Mouse (Mus musculus) liver, embryonic 15.5 days (tissue): ENCODE data around the gene Olfr109. TPM values are rescaled to one million over a fixed set of nuclear protein-coding genes. Genes with fewer than 3 reads are reported as not detected.

ENCODE experiments used
- ATAC-seq: fragments of 200-750 bp; cut with Nextera tagmentation; 2 replicates; pipeline ENCODE4 v1.8.0; 2017; ENCODE audit warnings: moderate number of reproducible peaks, mild to moderate bottlenecking, moderate library complexity; ENCODE audit not compliant: insufficient read depth
- H3K27ac ChIP-seq: fragments of 300-500 bp; sonication (generic); replicated peaks from 2 replicates; pipeline ENCODE4 v1.5.1; 2015; ENCODE audit warnings: mild to moderate bottlenecking, inconsistent platforms
- H3K27me3 ChIP-seq: fragments of 300-500 bp; sonication (generic); 2 replicates; pipeline ENCODE4 v1.6.1; 2015; ENCODE audit warnings: mild to moderate bottlenecking, inconsistent platforms
- H3K36me3 ChIP-seq: fragments of 300-500 bp; sonication (generic); replicated peaks from 2 replicates; pipeline ENCODE4 v1.6.1; 2015; ENCODE audit warnings: moderate library complexity, mild to moderate bottlenecking, inconsistent platforms
- H3K4me1 ChIP-seq: fragments of 300-500 bp; sonication (generic); replicated peaks from 2 replicates; pipeline ENCODE4 v1.6.1; 2015; ENCODE audit warnings: inconsistent platforms
- H3K4me2 ChIP-seq: fragments of 300-500 bp; sonication (generic); 2 replicates; pipeline ENCODE4 v1.6.1; 2015; ENCODE audit warnings: moderate library complexity, mild to moderate bottlenecking, inconsistent platforms
- H3K4me3 ChIP-seq: fragments of 300-500 bp; sonication (generic); replicated peaks from 2 replicates; pipeline ENCODE4 v1.5.1; 2015; ENCODE audit warnings: mild to moderate bottlenecking, inconsistent platforms
- H3K9ac ChIP-seq: fragments of 300-500 bp; sonication (generic); 2 replicates; pipeline ENCODE4 v1.6.1; 2015; ENCODE audit warnings: moderate library complexity, mild to moderate bottlenecking, inconsistent platforms
- H3K9me3 ChIP-seq: fragments of 300-500 bp; sonication (generic); replicated peaks from 2 replicates; pipeline ENCODE4 v1.6.1; 2016; ENCODE audit warnings: inconsistent platforms
- WGBS: fragments of 180-500 bp; shearing (Covaris S2); methylation state at CpG from one replicate; pipeline ENCODE4 v1.1.7; 2015; ENCODE audit warnings: mixed read lengths; ENCODE audit not compliant: insufficient replicate concordance; 5-methylcytosine and 5-hydroxymethylcytosine counted together
- polyA plus RNA-seq: library from polyadenylated mRNA; unstranded; fragments of >200 nt; fragmentation: Nextera tagmentation; extraction: Ambion mirVana; gene quantifications from 2 replicates; pipeline ENCODE4 v1.2.1, GENCODE M21; 2015

Olfr109 gene
- polyA plus RNA-seq, result not detected in 2 replicates

- Histone ChIP-seq H3K4me1 (no peaks in the 10 kb centered on the region), H3K27ac (no peak within 1 kb of the TSS), H3K27me3 (no peaks in the 10 kb centered on the region), H3K4me2 (no peak within 1 kb of the TSS), H3K9me3 (no peaks in the 10 kb centered on the region), H3K4me3 (no peak within 1 kb of the TSS), H3K36me3 (no peaks in the 10 kb centered on the region), H3K9ac (no peak within 1 kb of the TSS)
- no peak for ATAC-seq
- 61% methylated on average over 1 of the region's 1 CpGs for WGBS
Observed at GRCm38 (mm10) chr17:37458616-37459015, at the start of gene Olfr109. TSS of gene Olfr109 (plus strand) at chr17:37458916.

- no peak overlapping the region for H3K4me2 ChIP-seq
- 0 out of 2 replicates have a peak, but pooled peaks cover 4% of the 10 kb centered on the region for H3K9me3 ChIP-seq
- H3K27me3 ChIP-seq, result no peaks in the 10 kb centered on the region
- no peak for ATAC-seq
- H3K36me3 ChIP-seq, result no peaks in the 10 kb centered on the region
- H3K27ac ChIP-seq, result no peak overlapping the region
- no peak overlapping the region for H3K9ac ChIP-seq
- H3K4me3 ChIP-seq, result no peak overlapping the region
- H3K4me1 ChIP-seq, result no peaks in the 10 kb centered on the region
Observed at GRCm38 (mm10) chr17:37413380-37413779, 45.3 kb upstream of the Olfr109 start.

- H3K9me3 ChIP-seq, result no peaks in the 10 kb centered on the region
- no peak within 1 kb of the TSS for H3K27ac ChIP-seq
- H3K36me3 ChIP-seq, result no peaks in the 10 kb centered on the region
- no peaks in the 10 kb centered on the region for H3K4me1 ChIP-seq
- no peak within 1 kb of the TSS for H3K9ac ChIP-seq
- H3K4me3 ChIP-seq, result no peak within 1 kb of the TSS
- no peak within 1 kb of the TSS for H3K4me2 ChIP-seq
- ATAC-seq, result no peak
- H3K27me3 ChIP-seq, result no peaks in the 10 kb centered on the region
- WGBS, result 63% methylated on average over 1 of the region's 1 CpGs
Observed at GRCm38 (mm10) chr17:37445180-37445579, 13.5 kb upstream of the Olfr109 start, which contains the start of gene Olfr108. TSS of gene Olfr108 (plus strand) at chr17:37445480.

- Histone ChIP-seq H3K4me2 (no peak within 1 kb of the TSS), H3K9me3 (no peaks in the 10 kb centered on the region), H3K4me1 (no peaks in the 10 kb centered on the region), H3K9ac (no peak within 1 kb of the TSS), H3K4me3 (no peak within 1 kb of the TSS), H3K27ac (no peak within 1 kb of the TSS), H3K27me3 (no peaks in the 10 kb centered on the region), H3K36me3 (no peaks in the 10 kb centered on the region)
- no peak for ATAC-seq
- 50% methylated on average over 2 of the region's 2 CpGs for WGBS
Observed at GRCm38 (mm10) chr17:37483452-37483851, 24.7 kb downstream of the Olfr109 start, which contains the start of gene H2-M2. TSS of gene H2-M2 (minus strand) at chr17:37483552.

- Histone ChIP-seq H3K27ac (no peak within 1 kb of the TSS), H3K9ac (no peak within 1 kb of the TSS), H3K36me3 (no peaks in the 10 kb centered on the region), H3K9me3 (no peaks in the 10 kb centered on the region), H3K4me3 (no peak within 1 kb of the TSS), H3K4me1 (no peaks in the 10 kb centered on the region), H3K4me2 (no peak within 1 kb of the TSS), H3K27me3 (no peaks in the 10 kb centered on the region)
- no peak for ATAC-seq
- 13% methylated on average over 1 of the region's 1 CpGs for WGBS
Observed at GRCm38 (mm10) chr17:37491930-37492518, 33.3 kb downstream of the Olfr109 start, which contains the start of gene Olfr110. TSS of gene Olfr110 (plus strand) at chr17:37492468.

- Histone ChIP-seq H3K9me3 (no peaks in the 10 kb centered on the region), H3K27ac (no peak within 1 kb of the TSS), H3K4me2 (no peak within 1 kb of the TSS), H3K4me1 (no peaks in the 10 kb centered on the region), H3K4me3 (no peak within 1 kb of the TSS), H3K9ac (no peak within 1 kb of the TSS), H3K36me3 (no peaks in the 10 kb centered on the region), H3K27me3 (no peaks in the 10 kb centered on the region)
- 66% methylated on average over 4 of the region's 4 CpGs for WGBS
- no peak for ATAC-seq
Observed at GRCm38 (mm10) chr17:37507730-37508129, 49.0 kb downstream of the Olfr109 start, which contains the start of gene Olfr111. TSS of gene Olfr111 (plus strand) at chr17:37508030.

Other genes starting within 250 kb of the Olfr109 start
- gene Olfr95, start 245.8 kb upstream of the Olfr109 start, polyA plus RNA-seq, result not detected in 2 replicates
- not detected in 2 replicates for gene Olfr96, start 238.8 kb upstream of the Olfr109 start, polyA plus RNA-seq
- not detected in 2 replicates for gene Olfr97, start 221.6 kb upstream of the Olfr109 start, polyA plus RNA-seq
- not detected in 2 replicates for gene Olfr98, start 195.2 kb upstream of the Olfr109 start, polyA plus RNA-seq
- 2.0 TPM in 2 replicates for gene H2-M3, start 188.7 kb upstream of the Olfr109 start, polyA plus RNA-seq
- not detected in 2 replicates for gene Olfr99, start 175.5 kb upstream of the Olfr109 start, polyA plus RNA-seq
- gene Olfr101, start 154.6 kb upstream of the Olfr109 start, polyA plus RNA-seq, result not detected in 2 replicates
- gene Olfr102, start 141.9 kb upstream of the Olfr109 start, polyA plus RNA-seq, result not detected in 2 replicates
- not detected in 2 replicates for gene Olfr103, start 119.2 kb upstream of the Olfr109 start, polyA plus RNA-seq
- not detected in 2 replicates for gene Olfr104-ps, start 99.3 kb upstream of the Olfr109 start, polyA plus RNA-seq
- not detected in 2 replicates for gene Olfr105-ps, start 79.9 kb upstream of the Olfr109 start, polyA plus RNA-seq
- gene Olfr106-ps, start 68.5 kb upstream of the Olfr109 start, polyA plus RNA-seq, result not detected in 2 replicates
- not detected in 2 replicates for gene Olfr107, start 59.7 kb upstream of the Olfr109 start, polyA plus RNA-seq
- gene Olfr108, start 13.4 kb upstream of the Olfr109 start, polyA plus RNA-seq, result not detected in 2 replicates
- not detected in 2 replicates for gene H2-M2, start 24.6 kb downstream of the Olfr109 start, polyA plus RNA-seq
- not detected in 2 replicates for gene Olfr110, start 33.6 kb downstream of the Olfr109 start, polyA plus RNA-seq
- not detected in 2 replicates for gene Olfr111, start 49.1 kb downstream of the Olfr109 start, polyA plus RNA-seq
- gene Olfr112, start 110.5 kb downstream of the Olfr109 start, polyA plus RNA-seq, result not detected in 2 replicates
- not detected in 2 replicates for gene Olfr113, start 118.7 kb downstream of the Olfr109 start, polyA plus RNA-seq
- gene Olfr114, start 133.8 kb downstream of the Olfr109 start, polyA plus RNA-seq, result not detected in 2 replicates
- not detected in 2 replicates for gene Olfr115, start 168.2 kb downstream of the Olfr109 start, polyA plus RNA-seq
- not detected in 2 replicates for gene Olfr116, start 168.3 kb downstream of the Olfr109 start, polyA plus RNA-seq
- not detected in 2 replicates for gene Olfr117, start 204.9 kb downstream of the Olfr109 start, polyA plus RNA-seq
- not detected in 2 replicates for gene Olfr118, start 208.1 kb downstream of the Olfr109 start, polyA plus RNA-seq
- not detected in 2 replicates for gene Olfr119, start 237.6 kb downstream of the Olfr109 start, polyA plus RNA-seq